Mouse (Mus musculus) frontal cortex, adult 2 months (tissue): ENCODE data around the gene Dnajc2. TPM values are rescaled to one million over a fixed set of nuclear protein-coding genes. Genes with fewer than 3 reads are reported as not detected.
"Not testable (repeated sequence)": the region's sequence is repeated elsewhere in the genome, so short reads cannot be mapped to it uniquely, and the experiment has no call there.

ENCODE experiments used
- DNase-seq, 2 experiments: peaks; one replicate each; pipeline ENCODE4 v3.0.0; 2022; ENCODE audit warnings: low spot score in 1 of 2; ENCODE audit errors: extremely low spot score in 1 of 2
- polyA plus RNA-seq: library from polyadenylated mRNA; depleted of rRNA; stranded (reverse); fragments of >200 nt; gene quantifications from 2 replicates; pipeline ENCODE4 v1.2.3, GENCODE M21; 2012

The Dnajc2 gene
- polyA plus RNA-seq, 1 experiment, result 24.1 TPM

DNA sequence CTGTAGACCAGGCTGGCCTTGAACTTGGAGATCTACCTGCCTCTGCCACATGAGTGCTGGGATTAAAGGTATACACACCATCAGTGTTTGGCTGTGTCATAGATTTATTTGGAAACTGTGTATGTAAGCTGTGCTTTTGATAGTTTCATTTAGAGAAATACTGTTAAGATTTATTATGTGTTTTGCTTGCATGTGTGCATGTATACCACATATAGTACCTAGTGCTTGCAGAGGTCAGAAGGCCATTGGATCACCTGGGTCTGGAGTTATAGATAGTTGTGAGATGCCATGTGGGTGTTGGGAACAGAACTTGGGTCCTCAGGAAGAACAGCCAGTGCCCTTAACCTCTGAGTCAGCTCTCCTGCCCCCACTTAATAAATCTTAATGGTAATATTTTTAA lies 40.4 kb downstream of the Dnajc2 start:
- DNase-seq, result no peak

DNA sequence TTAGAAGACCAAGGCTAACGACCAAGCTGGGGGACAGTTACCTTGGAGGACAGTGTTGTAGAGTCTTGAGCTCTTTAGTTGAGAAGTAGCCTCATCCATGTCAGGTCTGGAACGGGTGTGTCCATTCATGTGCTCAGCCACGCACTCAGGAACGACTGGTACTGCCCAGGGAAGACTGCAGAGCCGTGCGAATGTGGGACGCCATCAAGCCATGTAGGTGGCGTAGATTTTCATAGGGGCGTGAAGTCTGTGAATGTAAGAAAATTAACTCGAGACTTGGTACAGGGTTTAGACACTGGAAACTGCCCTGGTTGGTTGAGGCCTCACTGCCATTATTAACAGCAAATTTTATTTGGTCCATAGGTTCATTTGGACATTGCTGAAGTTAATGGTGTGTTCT lies 41.4 kb downstream of the Dnajc2 start:
- no peak for DNase-seq

DNA sequence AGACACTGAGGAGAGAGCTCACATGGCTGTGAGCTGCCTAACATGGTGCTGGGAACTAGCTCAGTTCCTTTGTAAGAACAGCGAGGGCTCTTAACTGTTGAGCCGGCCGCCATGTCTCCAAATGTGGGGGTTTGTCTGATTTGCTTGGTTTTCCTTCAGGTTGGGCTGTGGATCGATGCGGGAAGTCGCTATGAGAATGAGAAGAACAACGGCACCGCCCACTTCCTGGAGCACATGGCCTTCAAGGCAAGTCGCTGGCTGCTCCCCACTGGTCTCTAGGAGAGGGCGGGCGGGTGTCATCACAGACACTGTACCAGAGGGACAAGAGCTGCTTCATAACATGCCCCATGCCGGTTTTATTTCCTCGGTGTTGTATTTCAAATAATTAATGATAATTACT lies 45.2 kb downstream of the Dnajc2 start:
- no peak for DNase-seq

DNA sequence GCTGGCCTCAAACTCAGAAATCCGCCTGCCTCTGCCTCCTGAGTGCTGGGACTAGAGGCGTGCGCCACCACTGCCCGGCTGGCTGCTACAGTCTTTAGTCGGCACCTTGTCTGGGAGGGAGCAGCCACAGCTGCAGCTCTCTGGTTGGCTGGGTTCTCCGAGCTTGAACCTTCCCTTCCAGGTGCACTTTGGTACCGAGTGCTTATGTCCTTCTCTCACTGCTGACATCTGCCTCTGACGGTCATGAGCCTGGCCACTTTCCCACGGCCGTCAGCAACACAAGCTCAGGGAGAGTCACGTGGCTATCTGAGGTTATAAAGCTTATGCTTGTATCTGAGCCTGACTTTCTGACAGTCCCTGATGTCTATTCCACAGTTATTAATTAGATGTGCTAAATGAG lies 45.9 kb downstream of the Dnajc2 start:
- DNase-seq, result no peak

DNA sequence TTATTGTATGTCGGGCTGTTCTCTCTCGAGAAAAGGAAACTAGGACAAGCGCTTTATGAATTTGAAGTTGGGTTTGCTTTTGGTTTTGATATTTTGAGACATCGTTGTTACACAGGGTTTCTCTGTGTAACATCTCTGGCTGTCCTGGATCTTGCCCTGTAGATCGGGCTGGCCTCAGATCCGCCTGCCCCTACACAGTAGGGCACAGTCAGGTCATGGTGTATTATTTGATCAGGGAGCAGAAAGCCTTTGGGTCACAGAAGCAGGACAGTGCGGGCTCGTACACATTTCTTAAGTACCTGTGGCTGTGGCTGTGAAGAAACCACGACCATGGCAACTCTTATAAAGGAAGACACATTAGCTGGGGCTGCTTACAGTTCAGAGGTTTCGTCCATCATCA lies 47.4 kb downstream of the Dnajc2 start:
- no peak for DNase-seq

DNA sequence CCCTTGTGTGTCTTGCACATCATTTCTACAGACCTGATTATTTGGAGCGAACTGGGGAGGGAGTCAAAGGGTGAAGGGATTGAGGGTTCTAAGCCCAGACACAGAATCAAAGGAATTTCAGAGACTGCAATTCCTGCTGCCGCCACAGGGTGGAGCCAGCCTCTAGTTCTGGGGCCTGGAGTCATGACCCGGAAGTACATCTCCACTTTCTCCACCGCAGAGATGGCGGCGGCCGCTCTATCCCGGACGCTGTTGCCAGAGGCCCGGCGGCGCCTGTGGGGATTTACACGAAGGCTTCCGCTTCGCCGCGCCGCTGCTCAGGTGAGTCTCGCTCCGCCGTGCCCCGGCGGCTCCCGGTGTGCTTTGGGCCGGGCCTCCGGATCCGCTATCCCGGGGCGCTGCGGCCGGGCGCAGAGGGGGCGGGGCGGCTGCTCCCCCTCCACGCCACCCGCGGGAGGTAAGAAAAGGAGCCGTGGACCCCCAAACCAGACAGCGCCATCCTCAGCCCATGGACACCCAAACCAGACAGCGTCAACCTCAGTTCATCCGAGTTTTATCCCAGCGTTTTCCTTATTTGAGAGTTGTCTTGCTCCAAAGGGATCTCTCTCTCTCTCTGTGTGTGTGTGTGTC lies 48.0 kb downstream of the Dnajc2 start, which contains the start of gene Pmpcb:
TSS of gene Pmpcb (plus strand) at position 186 of the 630 bp plus-strand sequence.
- DNase-seq, result peak; percentile 83 to 96

DNA sequence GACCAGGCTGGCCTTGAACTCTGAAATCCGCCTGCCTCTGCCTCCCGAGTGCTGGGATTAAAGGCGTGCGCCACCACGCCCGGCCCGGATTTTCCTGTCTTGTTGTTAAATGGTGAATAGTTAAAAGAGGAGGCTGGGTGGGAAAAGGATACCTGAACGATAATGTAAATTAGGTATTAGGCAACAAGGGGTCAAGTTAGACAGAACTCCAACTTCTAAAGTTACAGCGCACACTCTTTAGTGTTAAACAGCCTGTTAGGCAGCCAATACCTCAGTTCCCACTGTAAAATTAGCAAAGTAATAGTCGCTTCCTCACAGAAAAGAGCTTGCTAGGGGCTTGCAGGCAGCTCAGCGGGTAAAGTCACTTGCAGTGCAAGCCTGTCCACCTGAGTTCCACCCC lies 49.0 kb downstream of the Dnajc2 start:
- no peak for DNase-seq

DNA sequence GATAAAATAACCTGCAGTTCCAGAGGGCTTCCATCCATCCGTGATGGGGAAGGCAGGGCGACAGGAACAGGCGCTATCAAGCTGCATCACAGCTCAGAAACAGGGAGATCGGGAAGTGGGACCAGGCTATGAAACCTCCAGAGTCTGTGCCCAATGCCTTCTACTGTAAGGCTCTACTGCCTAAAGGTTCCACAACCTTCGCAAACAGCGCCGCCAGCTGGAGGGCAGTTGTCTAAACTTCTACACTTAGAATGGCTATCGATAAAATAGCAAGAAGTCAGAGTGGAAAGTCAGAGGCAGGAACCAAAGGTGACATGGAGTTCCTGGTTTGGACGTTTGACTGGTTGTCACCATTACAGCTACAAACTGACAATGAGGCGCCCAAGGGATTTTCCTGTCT lies 49.5 kb downstream of the Dnajc2 start:
- DNase-seq, result peak in 1 of 2 experiments; percentile 76

DNA sequence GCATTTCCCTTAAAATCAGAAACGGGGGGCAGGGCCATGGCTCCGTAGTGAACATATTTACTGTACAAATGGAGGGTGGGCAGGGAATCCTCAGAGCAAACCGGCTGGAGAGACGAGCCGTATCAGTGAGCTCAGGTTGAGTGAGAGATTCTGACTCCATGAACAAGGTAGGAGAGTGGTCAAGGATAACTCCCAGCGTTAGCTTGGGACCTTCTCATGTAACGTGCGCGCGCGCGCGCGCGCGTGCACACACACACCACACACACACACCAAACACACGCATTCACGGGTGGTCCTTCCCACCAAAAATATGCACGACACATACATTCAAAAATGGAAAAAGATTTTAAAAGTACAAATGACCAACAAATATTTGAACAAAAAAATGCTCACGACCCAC lies 50.0 kb downstream of the Dnajc2 start:
- no peak for DNase-seq

DNA sequence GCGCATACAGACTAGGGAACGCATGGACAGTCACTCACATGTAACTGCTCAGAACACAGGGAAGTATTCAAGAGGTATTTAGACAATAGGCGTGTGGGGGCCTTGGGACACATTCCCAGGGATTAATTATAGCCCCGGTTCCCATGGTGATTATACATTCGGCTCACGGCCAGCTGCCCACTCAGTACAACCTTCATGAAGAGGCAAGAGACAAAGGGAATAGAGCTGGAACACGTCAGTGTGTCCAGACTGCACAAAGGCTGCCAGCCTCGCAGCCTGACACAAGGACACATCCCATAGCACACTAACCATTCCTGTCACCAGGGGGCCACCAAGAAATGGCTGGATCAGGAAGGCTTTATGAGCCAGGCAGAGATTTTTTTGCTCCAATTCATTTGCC lies 52.1 kb downstream of the Dnajc2 start:
- peak; percentile 88 for DNase-seq

DNA sequence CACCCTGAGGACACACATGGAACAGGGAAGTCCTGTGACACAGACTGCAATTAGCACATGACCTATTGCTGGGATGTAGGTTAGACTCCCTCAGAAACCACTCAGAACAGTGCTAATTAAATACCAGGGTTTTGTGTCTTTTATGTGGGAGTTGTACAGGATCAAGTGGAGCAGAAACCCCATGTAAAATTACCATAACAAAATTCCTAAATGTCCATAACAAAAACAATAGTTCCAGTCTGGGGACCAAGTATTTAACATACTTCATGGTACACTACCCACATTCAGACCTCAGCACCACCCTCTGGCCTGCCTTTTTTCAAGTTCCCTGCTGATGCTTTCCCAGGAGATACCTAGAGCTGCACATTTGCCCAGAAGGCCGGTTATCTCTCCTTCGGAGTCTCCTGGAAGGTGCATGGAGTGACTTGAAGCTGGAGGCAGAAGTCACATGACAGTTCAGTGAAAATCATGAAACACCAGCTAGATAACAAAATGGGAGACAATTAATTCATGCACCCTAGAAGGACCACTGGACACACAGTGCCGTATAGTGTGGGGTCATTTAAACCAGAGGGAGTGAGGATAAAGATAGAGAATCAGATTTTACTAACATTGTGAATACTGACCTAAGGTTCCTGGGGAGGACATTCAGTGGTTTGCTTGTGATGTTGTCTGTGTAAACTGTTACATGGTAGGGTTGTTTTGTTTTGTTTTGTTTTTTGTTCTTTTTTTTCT lies 52.7 kb downstream of the Dnajc2 start:
- no peak for DNase-seq

DNA sequence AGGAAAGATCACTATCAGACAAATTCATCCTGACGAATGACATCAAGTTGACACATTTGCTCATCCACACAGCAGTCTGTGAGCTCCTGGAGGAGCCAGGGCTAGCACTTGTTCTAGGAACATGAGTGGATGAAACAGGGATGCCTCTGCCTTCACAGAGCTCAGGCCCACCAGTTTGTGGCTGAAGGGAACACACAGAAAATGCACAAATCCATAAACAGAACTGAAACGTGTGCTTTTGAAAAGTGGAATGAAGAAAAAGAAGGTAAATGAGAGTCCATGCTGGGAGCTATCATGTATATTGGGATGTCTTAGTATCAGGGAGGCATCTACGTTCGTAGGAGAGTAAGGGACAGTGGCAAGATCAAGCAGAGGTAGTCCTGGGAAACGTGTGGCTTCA lies 55.9 kb downstream of the Dnajc2 start:
- no peak for DNase-seq

DNA sequence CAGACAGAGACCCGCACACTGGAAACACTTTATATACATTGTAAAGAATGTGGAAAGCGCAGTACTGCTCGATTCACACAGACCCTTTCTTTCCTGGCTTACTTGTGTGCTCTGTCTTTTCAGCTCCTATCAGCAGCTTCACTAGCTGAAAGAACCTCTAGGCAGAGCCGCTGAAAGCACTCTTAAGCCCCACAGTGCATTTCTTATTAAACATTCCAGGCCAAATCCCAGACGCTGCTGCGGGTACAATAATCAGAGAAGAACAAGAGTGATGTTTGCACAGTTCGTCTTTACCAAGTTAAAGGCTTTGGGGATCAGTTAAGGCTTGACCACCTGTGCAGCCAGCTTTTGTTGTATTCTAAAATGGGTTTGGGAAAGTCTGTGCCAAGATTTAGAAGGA lies 60.2 kb downstream of the Dnajc2 start:
- no peak for DNase-seq

DNA sequence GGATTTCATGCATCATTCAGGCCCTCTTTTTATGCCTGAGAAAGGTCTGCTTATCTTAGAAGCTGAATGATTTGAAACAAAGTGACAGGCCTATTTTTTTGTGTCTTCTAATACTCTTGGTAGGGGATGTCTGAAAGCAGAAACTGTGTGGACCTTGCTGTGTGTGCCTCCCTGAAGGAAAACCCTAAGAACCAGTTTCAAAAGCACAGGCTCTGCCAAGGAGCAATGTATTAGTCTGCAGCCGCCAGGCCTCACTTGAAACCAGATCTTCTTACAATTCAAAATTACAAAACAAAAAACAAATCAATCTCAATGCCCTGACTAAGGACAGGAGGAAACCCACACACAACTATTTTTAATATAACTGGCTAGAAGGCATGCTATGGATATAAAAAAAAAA lies 60.6 kb downstream of the Dnajc2 start:
- DNase-seq, result no peak

DNA sequence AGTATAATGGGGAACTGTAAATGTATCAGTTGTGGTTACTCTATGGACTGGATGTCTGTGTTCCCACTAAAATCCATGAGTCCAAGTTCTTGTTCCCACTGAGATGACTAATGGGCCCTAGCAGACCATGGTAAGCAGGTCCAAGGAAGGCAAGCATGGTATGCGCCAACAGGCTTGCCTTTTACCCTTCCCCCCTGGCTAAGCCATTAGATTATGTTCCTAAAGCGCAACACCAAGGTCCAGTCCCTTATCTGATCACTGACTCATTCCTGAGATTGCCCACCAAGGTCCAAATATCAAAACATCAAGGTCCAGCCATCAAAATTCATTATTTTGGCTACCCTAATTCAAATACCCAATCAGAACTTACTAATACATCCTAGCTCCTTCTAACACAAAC lies 65.8 kb downstream of the Dnajc2 start:
- DNase-seq, result no peak

DNA sequence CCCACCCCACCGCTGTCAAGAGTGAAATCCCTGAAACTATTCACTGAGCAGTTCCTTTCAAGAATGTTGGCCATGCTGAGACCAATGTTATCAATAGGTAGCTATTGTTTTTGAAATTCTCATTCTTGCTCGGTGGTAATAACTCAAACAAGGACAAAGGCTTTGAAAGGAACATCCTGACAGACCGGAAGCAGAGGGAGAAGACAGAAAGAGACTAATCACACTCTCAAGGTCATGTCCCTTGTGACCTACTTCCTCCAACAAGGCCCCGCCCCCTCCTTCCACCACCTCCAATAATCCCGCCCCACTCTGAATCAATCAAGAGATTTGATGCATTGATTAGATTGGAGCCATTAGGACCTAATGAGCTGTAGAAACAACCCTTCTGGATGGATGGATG lies 66.5 kb downstream of the Dnajc2 start:
- no peak for DNase-seq

DNA sequence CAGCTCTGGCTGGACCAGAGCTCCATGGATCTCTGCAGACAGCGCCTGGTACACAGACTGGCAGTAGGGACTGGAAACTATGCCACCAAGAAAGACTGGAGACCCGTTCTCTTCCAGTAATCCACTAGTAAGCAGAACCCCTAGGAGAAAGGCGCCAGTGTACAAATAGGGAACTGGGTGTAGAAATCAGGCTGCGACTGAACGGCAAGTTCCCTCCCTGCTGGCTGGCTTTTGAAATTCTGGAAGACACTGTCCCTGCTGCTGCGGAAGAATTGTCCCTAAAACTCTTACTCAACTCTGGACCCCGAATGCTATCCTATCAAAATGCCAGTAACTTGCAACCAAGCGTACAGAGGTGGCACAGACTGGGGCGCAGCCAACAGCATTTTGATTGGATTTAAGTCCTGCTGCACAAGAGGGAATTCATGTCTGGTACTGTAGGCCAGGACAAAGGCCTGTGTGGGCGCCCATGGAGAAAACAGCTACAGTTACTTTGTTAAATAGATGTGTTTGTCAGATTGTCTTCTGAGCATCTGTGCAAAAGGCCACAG lies 67.8 kb downstream of the Dnajc2 start:
- no peak for DNase-seq

DNA sequence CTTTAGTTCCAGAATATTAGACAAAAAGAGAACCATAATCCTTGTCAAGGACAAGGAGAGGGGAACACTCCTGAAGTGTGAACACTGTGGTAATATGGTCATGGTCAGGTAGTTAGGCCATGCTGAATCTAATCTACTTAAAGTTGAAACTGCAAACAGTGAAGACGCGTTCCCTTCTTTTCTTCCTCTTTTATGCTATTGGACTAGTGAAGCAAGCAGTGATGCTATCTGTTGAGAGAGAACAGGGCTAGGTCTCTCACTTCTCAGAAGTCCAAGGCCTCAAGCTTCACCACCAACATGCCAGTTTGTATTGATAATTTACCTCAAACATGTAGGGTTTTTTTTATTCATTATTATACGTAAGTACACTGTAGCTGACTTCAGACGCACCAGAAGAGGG lies 70.6 kb downstream of the Dnajc2 start:
- DNase-seq, result no peak

DNA sequence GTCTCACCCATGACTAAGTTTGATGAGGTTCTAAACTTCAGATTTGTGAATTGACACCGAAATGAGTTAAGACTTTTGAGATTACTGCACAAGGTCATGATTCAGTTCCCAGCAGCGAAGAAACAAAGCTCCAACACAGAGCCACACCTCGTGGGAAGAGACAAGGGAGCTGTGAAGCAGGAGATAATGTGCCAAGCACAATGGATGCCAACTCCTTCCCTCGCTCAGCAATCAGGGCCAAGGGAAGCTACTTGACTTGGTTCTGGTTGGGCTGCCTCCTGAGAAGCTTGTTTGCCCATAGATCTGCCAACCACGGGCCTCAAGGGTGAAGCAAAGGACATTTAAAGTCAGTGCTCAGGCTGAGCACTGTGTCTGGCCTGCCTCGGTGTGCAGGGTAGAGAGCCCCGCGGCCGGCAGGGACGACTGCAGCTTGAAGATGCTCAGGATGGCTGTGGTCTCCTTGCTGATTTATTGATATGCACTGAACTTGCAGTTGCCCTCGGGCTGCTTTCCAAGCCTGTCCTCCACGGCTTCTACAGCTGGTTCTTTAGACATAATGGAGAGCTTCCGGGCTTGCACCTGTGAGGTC lies 72.8 kb downstream of the Dnajc2 start:
- no peak for DNase-seq

DNA sequence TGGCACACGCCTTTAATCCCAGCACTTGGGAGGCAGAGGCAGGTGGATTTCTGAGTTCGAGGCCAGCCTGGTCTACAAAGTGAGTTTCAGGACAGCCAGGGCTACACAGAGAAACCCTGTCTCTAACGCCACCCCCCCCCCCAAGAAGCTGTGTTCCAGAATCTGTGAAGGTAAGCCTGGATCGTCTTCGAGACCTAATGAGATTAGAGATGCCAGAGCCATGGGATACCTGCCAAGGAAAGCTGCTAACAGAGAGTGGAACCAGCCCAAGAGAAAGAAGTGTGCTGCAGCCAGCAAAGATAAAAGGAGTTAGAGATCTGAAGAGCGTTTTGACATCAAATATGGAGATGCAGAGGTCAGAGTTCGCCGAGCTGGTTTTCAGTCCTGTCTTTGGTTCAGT lies 77.0 kb downstream of the Dnajc2 start:
- DNase-seq, result not testable (repeated sequence)
